Comparison of ENCODE assay signal across 8 mouse cellular contexts in the genomic region with DNA sequence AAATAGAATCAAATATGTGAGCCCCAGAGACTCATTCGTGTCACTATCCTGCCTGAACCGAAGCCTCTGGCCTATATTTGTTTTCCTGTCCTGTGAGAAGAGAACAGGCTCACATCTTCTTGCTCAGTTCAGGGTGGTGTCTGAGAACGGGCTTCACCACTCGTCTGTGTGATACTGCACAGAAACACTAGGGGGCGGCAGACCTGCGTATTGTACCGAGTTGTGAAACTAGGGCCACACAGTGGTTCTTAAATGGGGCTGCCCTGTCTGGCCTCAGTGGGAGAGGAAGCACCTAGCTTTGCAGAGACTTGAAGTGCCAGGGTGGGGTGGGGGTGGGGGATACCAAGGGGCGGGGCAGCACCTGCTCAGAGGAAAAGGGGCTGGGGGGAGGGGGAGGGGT. TPM values are rescaled to one million over a fixed set of nuclear protein-coding genes. Genes with fewer than 3 reads are reported as not detected.
DNase-seq lines count a peak whose midpoint lies in the region; ATAC-seq and TF ChIP-seq lines count a peak whose summit lies in the region.

No protein-coding gene starts in this region.

- no peak overlapping the region for H3K4me3 ChIP-seq in hindbrain, embryonic 12.5 days
- no peak overlapping the region for H3K4me3 ChIP-seq in lung, postnatal 0 days (ENCODE audit: low read depth, low read length)

- TF ChIP-seq CTCF in lung, postnatal 0 days (IDR thresholded peaks at IDR 0.05): peak; percentile 95

- H3K9me3 ChIP-seq in hindbrain, embryonic 12.5 days (replicated peaks): no peaks in the 10 kb centered on the region
- no peaks in the 10 kb centered on the region for H3K9me3 ChIP-seq in lung, postnatal 0 days (ENCODE audit: low read length)

- peak; percentile 56 for ATAC-seq in hindbrain, embryonic 12.5 days (ENCODE audit: low FRiP score)
- ATAC-seq in lung, postnatal 0 days: peak; percentile 73

- no peaks in the 10 kb centered on the region for H3K36me3 ChIP-seq in hindbrain, embryonic 12.5 days
- no peaks in the 10 kb centered on the region for H3K36me3 ChIP-seq in lung, postnatal 0 days (ENCODE audit: insufficient read depth, low read length)

- H3K27ac ChIP-seq in hindbrain, embryonic 12.5 days: no peak overlapping the region
- H3K27ac ChIP-seq in lung, postnatal 0 days (ENCODE audit: low read length): no peak overlapping the region

- H3K27me3 ChIP-seq in hindbrain, embryonic 12.5 days: no peaks in the 10 kb centered on the region
- no peaks in the 10 kb centered on the region for H3K27me3 ChIP-seq in lung, postnatal 0 days (replicated peaks; ENCODE audit: insufficient read depth, low read length)

- peak; percentile 53 for DNase-seq in Muller cell, postnatal 12 days (ENCODE audit: inconsistent ontology term)
- DNase-seq in cerebellum, adult 18-20 months: peak; percentile 67
- peak; percentile 74 for DNase-seq in forelimb bud, embryonic 11.5 days (ENCODE audit: low read depth, low spot score)
- DNase-seq in layer of hippocampus, adult 9-11 months: peak; percentile 79
- DNase-seq in lung, postnatal 0 days (ENCODE audit: low spot score): peak; percentile 88
- DNase-seq in retina, postnatal 7 days (ENCODE audit: low read depth, low spot score): peak; percentile 58
- DNase-seq in urinary bladder, adult 18-20 months (ENCODE audit: low spot score in 2 of 2): peak; percentile 59 to 74

- H3K9ac ChIP-seq in hindbrain, embryonic 12.5 days: no peak overlapping the region
- no peak overlapping the region for H3K9ac ChIP-seq in lung, postnatal 0 days (replicated peaks; ENCODE audit: low read depth)

- 8% methylated on average over 7 of the region's 8 CpGs for WGBS in hindbrain, embryonic 12.5 days
- WGBS in lung, postnatal 0 days: 4% methylated on average over 8 of the region's 8 CpGs

- no peak overlapping the region for H3K4me2 ChIP-seq in hindbrain, embryonic 12.5 days (replicated peaks)
- no peak overlapping the region for H3K4me2 ChIP-seq in lung, postnatal 0 days (replicated peaks; ENCODE audit: low read depth, low read length)

- H3K4me1 ChIP-seq in hindbrain, embryonic 12.5 days: no peaks in the 10 kb centered on the region
- no peaks in the 10 kb centered on the region for H3K4me1 ChIP-seq in lung, postnatal 0 days (ENCODE audit: insufficient read depth, low read depth, low read length)

- no peak for TF ChIP-seq EP300 in lung, postnatal 0 days (IDR thresholded peaks at IDR 0.05)

RNA-seq across cellular contexts. Expression of a gene that starts 42.5 kb away (rescaled TPM):
- polyA plus RNA-seq in hindbrain, embryonic 12.5 days (2016; fragmentation: Nextera tagmentation; extraction: Ambion mirVana): 0.23 and 0.52 TPM in 2 replicates
- polyA plus RNA-seq in lung, postnatal 0 days (2015; fragmentation: Nextera tagmentation; extraction: Ambion mirVana): 1.8 and 3.9 TPM in 2 replicates
